Mouse (Mus musculus) C2C12 (cell line): ENCODE measurements at regions not wholly inside any gene's neighbourhood (a gene's known extent, or its start where the extent isn't known, plus 50 kb on each side); places are given as distances from the start of the nearest gene placed in this dataset.
A peak's percentile ranks its signal among the peaks of the same experiment; 100 is the strongest.

Experiments used
- H3K27me3 ChIP-seq: one replicate; pipeline ENCODE4 v1.6.1; 2011; ENCODE audit not compliant: control insufficient read depth, insufficient read depth, insufficient read length
- H3K36me3 ChIP-seq: one replicate; pipeline ENCODE4 v1.6.1; 2011; ENCODE audit not compliant: control insufficient read depth, insufficient read depth
- H3K4me3 ChIP-seq: one replicate; pipeline ENCODE4 v1.5.1; 2011; ENCODE audit warnings: mild to moderate bottlenecking, control low read depth; ENCODE audit not compliant: poor library complexity, insufficient read depth, severe bottlenecking
- H3K79me2 ChIP-seq: one replicate; pipeline ENCODE4 v1.6.1; 2011; ENCODE audit not compliant: control insufficient read depth, insufficient read depth
- H3K79me3 ChIP-seq: one replicate; pipeline ENCODE4 v1.6.1; 2011; ENCODE audit warnings: low read depth, control low read depth
- H3ac ChIP-seq: one replicate; pipeline ENCODE3; 2011; ENCODE audit warnings: low read depth; ENCODE audit not compliant: control insufficient read depth, insufficient read length
- CEBPB ChIP-seq: IDR thresholded peaks from one replicate; pipeline ENCODE4 v1.6.1; 2011; ENCODE audit warnings: low read depth, mild to moderate bottlenecking, control low read depth, moderate library complexity
- CTCF ChIP-seq: IDR thresholded peaks from one replicate; pipeline ENCODE4 v1.5.1; 2011; ENCODE audit not compliant: control insufficient read depth, insufficient read depth, insufficient read length
- FOSL1 ChIP-seq: IDR thresholded peaks from one replicate; pipeline ENCODE4 v1.8.0; 2011; ENCODE audit warnings: mild to moderate bottlenecking, low read length; ENCODE audit not compliant: poor library complexity, insufficient read depth, severe bottlenecking
- MAX ChIP-seq: IDR thresholded peaks from one replicate; pipeline ENCODE4 v1.6.1; 2011; ENCODE audit warnings: mild to moderate bottlenecking, control low read depth
- MYOD1 ChIP-seq: IDR thresholded peaks from one replicate; pipeline ENCODE4 v1.6.1; 2011; ENCODE audit warnings: low read depth; ENCODE audit not compliant: control insufficient read depth, insufficient read length
- MYOG ChIP-seq: IDR thresholded peaks from one replicate; pipeline ENCODE4 v1.6.1; 2011; ENCODE audit not compliant: control insufficient read depth, insufficient read length; ENCODE audit errors: extremely low read depth
- USF1 ChIP-seq: IDR thresholded peaks from one replicate; pipeline ENCODE4 v1.6.1; 2011; ENCODE audit warnings: low read depth, mild to moderate bottlenecking, control low read depth, moderate library complexity

GRCm38 (mm10) chr4:64945547-64945946 is 178.4 kb upstream of the Pappa start:
- no peaks in the 10 kb centered on the region for H3K27me3 ChIP-seq
- H3K79me2 ChIP-seq: no peaks in the 10 kb centered on the region
- no peak for TF ChIP-seq USF1
- H3K4me3 ChIP-seq: no peak overlapping the region
- H3K79me3 ChIP-seq: no peaks in the 10 kb centered on the region
- no peaks in the 10 kb centered on the region for H3K36me3 ChIP-seq
- H3ac ChIP-seq: no peak overlapping the region

- no peaks in the 10 kb centered on the region for H3K36me3 ChIP-seq
- H3ac ChIP-seq: no peak overlapping the region
- TF ChIP-seq CEBPB (no peak), MYOG (no peak), MYOD1 (peak; percentile 84), USF1 (no peak), FOSL1 (peak; percentile 73), MAX (peak; percentile 57)
- no peak overlapping the region for H3K4me3 ChIP-seq
- H3K79me3 ChIP-seq: no peaks in the 10 kb centered on the region
- H3K79me2 ChIP-seq: no peaks in the 10 kb centered on the region
- no peaks in the 10 kb centered on the region for H3K27me3 ChIP-seq
Measured at GRCm38 (mm10) chr4:64952651-64953050, 171.3 kb upstream of the Pappa start.

GRCm38 (mm10) chr4:64958843-64959242 is 165.1 kb upstream of the Pappa start:
- H3K79me3 ChIP-seq: no peaks in the 10 kb centered on the region
- no peaks in the 10 kb centered on the region for H3K27me3 ChIP-seq
- no peak overlapping the region for H3K4me3 ChIP-seq
- H3K36me3 ChIP-seq: no peaks in the 10 kb centered on the region
- no peaks in the 10 kb centered on the region for H3K79me2 ChIP-seq
- TF ChIP-seq MAX: no peak
- TF ChIP-seq CTCF: no peak
- TF ChIP-seq MYOG: no peak
- H3ac ChIP-seq: no peak overlapping the region

GRCm38 (mm10) chr4:64961796-64962195 is 162.2 kb upstream of the Pappa start:
- Histone ChIP-seq H3K36me3 (no peaks in the 10 kb centered on the region), H3K4me3 (no peak overlapping the region), H3K79me2 (no peaks in the 10 kb centered on the region), H3K27me3 (no peaks in the 10 kb centered on the region), H3ac (no peak overlapping the region), H3K79me3 (no peaks in the 10 kb centered on the region)
- TF ChIP-seq MYOD1 (no peak), CTCF (no peak), MAX (no peak), CEBPB (no peak), USF1 (no peak), MYOG (no peak), FOSL1 (no peak)
